Mouse (Mus musculus) heart, postnatal 14 days (tissue): Measurements from ENCODE around the gene Greb1. TPM values are rescaled to one million over a fixed set of nuclear protein-coding genes. Genes with fewer than 3 reads are reported as not detected.
A peak's percentile ranks its signal among the peaks of the same experiment; 100 is the strongest.

Source experiments
- DNase-seq, 2 experiments: peaks; one replicate each; pipeline ENCODE4 v3.0.0; 2021 to 2022
- intact Hi-C: fragments of 180-260 bp; cut with DNase I; formaldehyde crosslinking; loops from one replicate; pipeline ENCODE4 v1.15.1; 2025
- microRNA-seq, 2 experiments: library from miRNA; unstranded; fragments of <30 nt; microRNA quantifications; one replicate each; pipeline ENCODE4 v1.2.0; 2021 to 2022
- total RNA-seq, 2 experiments: library from RNA; stranded (reverse); gene quantifications; 2 replicates each; pipeline ENCODE4 v1.2.3; 2021

The Greb1 gene
- total RNA-seq, 2 experiments from 2014 or later = 0.19 to 0.90 TPM

DNA sequence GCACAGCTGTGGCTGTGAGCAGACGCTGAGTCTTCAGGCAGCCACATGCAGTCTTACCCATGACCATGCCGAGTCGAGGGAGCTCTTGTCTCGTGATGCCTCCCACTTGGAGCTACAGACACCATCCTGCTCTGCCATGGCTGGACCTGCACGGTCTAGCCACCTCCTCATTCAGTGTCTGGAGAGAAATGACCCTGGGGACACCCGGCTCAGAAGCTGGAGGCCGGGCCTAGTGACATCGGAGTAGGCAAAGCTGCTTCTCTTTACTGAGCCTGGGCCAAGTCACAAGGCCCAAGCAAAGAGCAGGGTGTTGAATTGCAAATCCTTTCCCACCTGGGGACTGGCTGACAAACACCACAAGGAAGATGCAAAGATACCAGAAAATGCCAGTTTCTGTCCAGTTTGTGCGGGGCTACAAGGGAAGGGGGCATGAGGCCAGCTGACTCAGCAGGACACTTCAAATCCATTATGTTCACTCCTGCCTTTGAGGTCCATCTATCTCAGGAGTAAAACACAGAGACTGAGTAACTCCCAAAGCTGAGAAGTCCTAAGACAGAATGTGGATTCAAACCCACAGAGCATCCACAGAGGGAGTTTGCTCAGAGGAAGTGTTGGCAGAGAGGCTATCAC is 153.8 kb downstream of the Greb1 start:
- intact Hi-C loops = no loop called here

DNA sequence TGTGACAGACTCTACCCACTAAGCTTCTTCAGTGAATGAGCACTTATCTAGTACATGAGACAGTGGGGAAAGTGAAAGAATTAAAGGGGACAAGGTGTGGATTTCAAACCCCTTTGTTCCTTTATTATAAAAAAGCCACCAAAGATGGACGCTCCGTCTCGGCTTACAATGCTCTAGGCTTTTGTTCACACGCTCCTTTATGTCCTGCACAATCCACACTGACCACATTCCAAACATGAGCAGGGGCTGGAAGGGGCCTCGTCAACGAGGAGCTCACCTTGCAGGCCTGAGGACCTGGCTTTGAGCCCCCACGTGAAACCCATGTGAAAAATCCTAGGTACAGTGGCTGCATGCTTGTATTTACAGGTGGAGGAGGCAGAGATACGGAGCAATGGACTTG is 156.0 kb downstream of the Greb1 start:
- DNase-seq = no peak
- intact Hi-C loops = no loop called here

More for the DNA sequence above, 153.8 kb downstream of the Greb1 start:
- DNase-seq = peak; percentile 26 to 29

DNA sequence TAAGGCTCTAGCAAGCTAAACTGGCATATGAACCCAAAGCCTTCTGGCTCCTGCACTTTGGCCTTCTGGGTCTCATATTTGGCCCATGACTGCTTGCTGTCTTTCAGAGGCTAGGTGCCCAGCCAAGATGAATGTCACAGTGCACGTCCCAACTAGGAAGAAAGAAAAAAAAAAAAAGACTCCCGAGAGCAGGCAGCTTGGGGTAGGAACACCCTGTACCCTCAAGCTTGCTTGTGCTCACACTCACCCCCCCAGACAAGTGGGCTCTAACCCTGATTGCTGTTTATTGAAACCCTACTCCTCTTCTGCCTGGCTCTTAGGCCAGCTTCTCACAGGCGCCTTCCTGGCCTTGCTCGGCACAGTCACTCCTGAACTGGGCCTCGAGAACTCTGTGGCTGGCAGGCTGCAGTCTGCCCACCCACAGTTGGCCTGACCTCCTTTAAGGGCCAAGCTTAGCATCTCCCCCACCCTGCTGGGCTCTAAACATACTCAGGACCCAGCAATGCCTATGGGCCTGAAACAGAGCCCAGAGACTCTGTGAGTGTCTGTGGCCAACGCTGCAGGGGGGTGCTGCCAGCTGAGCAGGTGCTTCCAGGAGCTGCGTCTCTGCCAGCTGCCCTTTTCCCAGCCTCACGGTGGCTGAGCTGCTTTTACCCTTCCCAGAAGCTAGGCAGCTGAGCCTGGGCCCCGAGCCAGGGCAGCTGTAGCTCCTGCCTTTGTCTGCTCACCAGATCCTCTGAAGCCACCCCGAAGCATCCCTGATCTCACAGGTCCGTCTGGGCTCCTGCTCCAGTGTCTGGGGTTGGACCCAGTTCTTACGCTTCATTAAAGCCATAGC is 157.0 kb downstream of the Greb1 start:
- peak; percentile 71 to 77 for DNase-seq

DNA sequence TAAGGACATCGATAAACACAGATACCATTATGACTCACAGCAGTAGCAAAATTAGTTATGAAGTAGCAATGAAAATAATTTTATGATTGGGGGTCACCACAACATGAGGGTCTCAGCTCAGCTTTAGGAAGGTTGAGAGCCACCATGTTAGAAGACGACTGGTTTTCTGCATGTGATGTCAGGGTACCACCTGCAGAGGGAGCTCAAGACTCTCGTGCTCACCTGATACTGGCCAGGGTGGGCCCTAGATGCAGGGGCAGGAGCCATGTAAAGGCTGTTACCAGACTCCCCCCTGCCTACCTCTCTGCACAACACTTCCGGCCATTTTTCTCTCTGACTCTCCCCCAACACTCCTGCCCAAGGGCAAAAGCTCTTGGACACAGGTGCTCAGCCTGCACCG is 158.7 kb downstream of the Greb1 start:
- intact Hi-C loops = no loop called here
- DNase-seq = no peak

More for the DNA sequence above, 157.0 kb downstream of the Greb1 start:
- intact Hi-C loops = no loop called here

DNA sequence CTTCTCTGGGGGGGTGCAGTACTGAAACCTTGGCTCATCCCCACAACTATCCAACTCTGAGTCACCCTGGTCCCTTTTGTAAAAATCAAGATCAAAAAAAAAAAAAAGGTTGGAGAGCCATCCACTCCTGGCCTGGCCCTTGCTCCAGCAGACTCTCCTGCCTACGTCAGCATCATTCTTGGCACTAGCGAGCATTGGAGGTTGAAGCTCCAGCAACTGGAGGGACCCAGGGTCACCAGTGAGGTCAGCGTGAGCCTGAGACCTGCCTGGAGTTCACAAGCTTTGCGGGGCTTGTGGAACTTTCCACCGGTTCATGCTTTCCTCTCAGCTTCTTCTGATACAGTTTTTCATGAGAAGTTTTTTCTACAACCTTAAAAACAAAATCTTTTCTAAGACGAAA is 160.6 kb downstream of the Greb1 start:
- intact Hi-C loops = no loop called here
- peak in 1 of 2 experiments; percentile 30 for DNase-seq

DNA sequence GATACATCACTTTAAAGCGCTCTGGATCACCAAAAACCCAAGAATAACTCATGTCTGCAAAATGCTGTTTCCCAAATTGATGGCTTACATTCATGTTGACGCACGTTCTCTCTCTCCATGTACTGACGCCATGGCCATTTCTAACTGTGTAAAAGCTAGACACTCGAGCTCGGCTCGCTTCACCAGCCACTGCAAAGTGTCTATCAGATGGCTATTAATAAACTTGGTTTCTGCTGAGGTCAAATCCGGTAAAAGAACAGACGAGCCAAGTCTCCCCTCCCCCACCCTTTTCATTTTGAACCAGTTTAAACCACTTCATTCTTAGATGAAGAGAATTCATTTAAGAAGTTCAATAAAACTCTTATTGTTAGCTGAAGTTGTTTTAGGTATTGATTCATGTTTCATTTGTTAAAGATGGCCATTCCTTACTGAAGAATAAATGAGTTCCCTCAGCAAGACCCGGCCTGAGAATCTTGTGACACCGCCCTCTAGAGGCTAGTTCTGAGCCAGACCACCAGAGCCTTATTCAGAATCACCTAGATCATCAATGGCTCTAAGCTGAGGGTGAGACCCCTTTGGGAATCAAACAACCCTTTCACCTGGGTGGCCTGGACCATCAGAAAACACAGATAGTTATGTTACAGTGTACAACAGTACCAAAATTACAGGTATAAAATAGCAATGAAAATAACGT is 161.5 kb downstream of the Greb1 start:
- intact Hi-C loops = no loop called here
- peak in 1 of 2 experiments; percentile 51 for DNase-seq

DNA sequence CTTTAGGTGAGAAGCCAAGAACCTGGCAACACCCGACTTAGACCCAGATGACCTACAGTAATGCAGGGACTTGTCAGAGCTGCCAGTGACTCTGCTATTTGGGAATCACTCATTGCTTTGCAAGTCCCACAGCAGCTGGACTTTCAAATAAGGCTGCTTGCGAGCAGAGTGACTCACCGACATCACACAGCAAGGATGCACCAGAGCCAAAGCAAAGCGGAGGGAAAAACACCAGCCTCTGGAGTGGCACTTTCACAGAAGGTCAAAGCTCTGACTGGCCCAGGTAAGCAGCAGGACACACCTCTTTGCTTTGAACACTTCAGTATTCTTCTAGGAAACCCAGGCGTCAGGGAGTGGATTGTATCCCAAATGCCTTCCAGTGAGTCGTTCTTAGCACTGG is 164.9 kb downstream of the Greb1 start:
- intact Hi-C loops = no loop called here
- no peak for DNase-seq

DNA sequence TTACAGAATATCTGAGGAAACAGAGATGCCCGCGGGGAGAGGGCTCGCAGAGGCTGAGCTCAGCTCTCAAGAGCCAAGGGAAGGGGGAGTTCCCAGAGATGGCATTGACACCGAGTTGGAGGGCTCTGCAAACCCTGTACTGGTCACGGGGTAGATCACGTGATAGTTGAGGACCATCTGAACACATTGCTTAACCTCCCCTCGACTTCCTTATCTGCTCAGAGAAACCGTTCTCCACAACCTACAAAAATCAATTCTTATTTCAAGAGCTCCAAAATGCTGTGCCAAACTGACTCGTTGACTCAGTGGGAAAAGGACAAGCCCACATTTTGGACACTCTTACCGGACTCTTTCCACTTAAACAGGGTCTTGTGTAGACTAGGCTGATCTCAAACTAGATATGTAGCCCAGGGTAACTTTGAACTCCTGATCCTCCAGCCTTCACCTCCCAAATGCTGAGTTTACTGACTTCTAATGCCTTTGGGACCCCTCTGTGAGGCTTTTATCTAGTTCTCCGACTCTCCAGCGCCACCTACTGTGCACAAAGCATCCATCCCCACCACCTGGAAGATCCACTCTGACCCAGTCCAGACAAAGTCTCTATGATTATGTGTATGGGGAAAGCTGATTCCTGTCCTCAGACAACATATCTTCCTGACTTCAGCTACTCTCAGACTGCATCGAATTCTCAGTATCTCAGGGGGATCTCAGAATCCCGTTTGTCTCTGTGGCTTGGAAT is 166.4 kb downstream of the Greb1 start:
- intact Hi-C loops = loop anchor here (5.0 kb wide), 1 partner anchor 67 kb away; no protein-coding TSS in a partner anchor
- DNase-seq = peak; percentile 64 to 74

DNA sequence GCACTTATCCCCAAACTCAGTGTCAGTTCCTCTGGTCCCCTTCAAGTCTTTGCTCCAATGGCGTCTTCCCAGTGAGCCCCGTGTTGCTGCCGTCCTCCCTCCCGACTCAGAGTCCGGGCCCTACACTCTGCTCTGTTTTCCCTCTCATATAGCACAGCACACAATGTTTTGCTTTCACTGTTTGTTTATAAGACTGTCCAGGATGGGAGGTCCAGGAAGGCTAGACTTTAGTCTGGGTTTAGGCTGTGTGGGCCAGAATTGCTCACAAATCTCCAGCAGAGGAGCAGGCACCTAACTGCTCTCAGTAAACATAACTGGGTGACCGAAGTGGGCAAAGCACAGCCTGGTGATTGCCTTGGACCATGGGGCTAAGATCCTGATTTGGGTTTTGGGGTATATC is 167.5 kb downstream of the Greb1 start:
- no peak for DNase-seq
- intact Hi-C loops = loop anchor here (5.0 kb wide), 1 partner anchor 66 kb away; no protein-coding TSS in a partner anchor

DNA sequence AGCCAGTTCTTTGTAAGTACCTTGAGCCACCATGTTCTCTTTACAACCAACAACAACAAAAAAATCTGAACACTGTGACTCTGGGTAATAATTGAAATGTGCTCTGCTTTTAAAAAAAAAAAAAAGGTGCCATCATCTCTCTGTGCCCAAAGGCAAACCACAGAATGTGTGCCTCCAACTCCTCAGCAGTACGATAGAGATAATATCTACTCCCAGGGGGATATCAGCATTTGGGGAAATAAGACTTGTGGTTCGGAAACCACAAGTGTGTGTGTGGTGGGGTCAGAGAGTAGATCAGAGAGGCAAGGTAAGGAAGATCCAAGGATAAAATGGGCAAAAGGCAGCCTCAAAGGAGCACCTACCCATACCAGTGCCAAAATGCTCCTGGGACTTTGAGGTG is 169.3 kb downstream of the Greb1 start:
- intact Hi-C loops = loop anchor here (5.0 kb wide), 1 partner anchor 64 kb away; no protein-coding TSS in a partner anchor
- no peak for DNase-seq

DNA sequence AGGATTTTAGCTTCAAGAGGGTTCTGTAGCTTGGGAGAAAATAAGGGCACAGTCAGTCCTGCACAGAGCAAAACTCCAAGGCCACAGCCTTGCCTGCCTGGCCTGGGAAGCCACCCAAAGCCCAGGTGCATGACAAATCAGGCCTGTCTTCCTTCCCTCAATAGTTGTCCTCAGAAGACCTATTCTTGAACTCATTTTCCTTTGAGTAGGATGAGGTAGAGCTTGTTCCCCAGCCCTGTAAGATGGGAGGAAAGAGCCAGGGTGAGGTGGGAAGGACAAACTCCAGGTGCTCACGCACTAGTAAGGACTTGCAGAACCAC is 169.9 kb downstream of the Greb1 start:
- intact Hi-C loops = loop anchor here (5.0 kb wide), 1 partner anchor 64 kb away; no protein-coding TSS in a partner anchor
- peak; percentile 15 to 19 for DNase-seq

DNA sequence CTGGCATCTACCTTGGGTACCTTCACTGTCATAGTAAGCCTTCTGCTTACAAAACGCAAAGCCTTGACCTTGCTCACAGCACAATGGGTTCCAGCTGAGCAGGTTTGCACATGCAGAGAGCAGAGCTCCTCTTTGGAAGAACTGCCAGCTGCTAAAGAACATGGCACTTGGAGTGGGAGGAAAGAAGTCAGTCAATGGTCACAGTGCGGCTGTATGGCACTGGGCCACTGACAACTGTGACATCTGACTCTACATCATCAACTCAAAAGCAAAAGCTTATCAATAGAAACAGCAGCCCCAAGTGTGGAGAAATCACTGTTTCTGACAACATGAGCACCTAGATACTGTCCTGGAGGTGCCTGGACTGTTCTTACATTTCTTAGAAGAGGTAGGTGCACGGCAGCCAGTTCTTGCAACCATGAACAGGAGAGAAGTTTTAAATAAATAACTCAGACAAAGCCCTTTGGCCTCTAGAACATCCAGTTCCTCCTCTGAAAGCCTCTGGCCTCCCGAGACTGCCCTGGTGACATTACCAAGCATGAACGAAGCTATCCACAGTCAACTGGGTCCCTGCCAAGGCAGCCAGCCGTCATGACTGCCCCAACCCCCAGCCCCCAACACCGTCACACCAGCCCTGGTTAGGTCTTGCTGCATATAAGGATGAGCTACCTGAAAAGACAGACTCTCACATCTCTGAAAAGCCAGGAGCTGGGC is 170.4 kb downstream of the Greb1 start:
- intact Hi-C loops = loop anchor here (5.0 kb wide), 1 partner anchor 63 kb away; no protein-coding TSS in a partner anchor
- DNase-seq = peak; percentile 60 to 62

Small RNA genes lying within 50 kb of the gene (microRNA-seq; reads per million reads assigned to microRNA genes)
- gene Gm44305 = 0 reads per million in 2 experiments

Other genes with a start within 250 kb of the Greb1 start
- 100 to 1,000 TPM; 130 to 137 TPM for gene Lpin1, start 189.9 kb downstream of the Greb1 start, total RNA-seq
- gene Ntsr2, start 147.5 kb downstream of the Greb1 start, total RNA-seq = 1 to 10 TPM; 7.4 TPM
- 10 to 100 TPM; 57.2 to 60.7 TPM for gene E2f6, start 10.1 kb upstream of the Greb1 start, total RNA-seq
- gene Rock2, start 94.0 kb upstream of the Greb1 start, total RNA-seq = 10 to 100 TPM; 83.6 to 87.4 TPM
- 1 to 10 TPM; 2.9 to 3.3 TPM for gene Pqlc3, start 199.5 kb upstream of the Greb1 start, total RNA-seq
- under 1 TPM in 1 of 2 experiments, not detected in 1; 0.50 TPM for gene 2410004P03Rik, start 210.8 kb upstream of the Greb1 start, total RNA-seq